Mouse (Mus musculus) urinary bladder, postnatal 14 days (tissue): ENCODE results near the gene Tgif1.

ENCODE experiments used
- DNase-seq: peaks from one replicate; pipeline ENCODE4 v3.0.0; 2021; ENCODE audit warnings: low spot score

Tgif1 gene

DNA sequence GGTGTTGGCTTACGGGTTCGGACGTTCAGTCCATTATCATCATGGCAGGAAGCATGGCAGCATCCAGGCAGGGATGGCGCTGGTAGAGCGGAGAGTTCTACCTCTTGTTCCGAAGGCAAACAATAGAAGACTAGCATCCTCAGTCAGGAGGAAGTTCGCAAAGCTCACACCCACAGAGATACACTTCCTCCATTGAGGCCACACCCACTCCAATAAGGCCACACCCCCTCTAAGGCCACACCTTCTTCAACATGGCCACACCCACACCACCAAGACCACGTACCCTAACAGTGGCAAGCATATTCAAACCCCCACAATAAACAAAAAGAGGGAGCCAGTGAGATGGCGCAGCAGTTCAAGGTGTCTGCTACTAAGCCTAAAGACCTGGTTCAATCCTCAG lies 47.5 kb downstream of the Tgif1 start:
- DNase-seq, result no peak

DNA sequence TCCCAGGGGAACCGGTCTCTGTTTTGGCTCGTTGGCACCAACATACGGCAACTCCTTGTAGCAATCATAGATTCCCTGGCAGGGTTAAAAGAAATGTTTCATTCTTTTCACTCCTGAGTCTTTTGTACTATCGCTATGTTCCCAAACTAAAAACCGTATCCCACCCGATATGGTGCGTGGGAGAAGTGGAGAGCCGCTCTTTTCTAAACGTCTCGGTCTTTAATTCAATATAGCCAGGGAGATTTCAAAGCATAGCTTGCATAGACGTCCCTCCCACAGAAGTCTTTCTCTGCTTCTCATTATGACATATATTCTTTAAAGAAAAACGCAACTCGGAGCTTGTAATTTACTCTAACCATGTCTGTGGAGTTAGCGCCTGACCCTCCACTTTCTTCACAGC lies 51.3 kb downstream of the Tgif1 start:
- DNase-seq, result no peak

DNA sequence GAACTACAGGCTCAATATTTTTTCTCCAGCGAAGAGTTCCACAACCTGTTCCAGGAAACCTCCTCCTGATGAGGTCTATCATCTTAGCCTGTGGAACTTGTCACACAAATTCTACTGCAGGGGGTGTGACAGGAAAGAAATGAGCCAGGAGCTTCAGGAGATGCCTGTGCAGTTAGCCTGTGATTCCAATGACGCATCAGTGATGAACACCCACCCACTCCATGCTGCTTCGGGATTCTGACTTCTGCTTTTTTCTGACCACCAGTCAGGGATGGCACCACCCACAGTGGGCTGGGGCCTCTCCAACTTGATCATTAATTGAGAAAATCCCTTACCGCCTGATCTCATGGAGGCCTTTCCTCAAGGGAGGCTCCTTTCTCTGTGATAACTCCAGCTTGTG lies 54.1 kb downstream of the Tgif1 start:
- DNase-seq, result no peak

DNA sequence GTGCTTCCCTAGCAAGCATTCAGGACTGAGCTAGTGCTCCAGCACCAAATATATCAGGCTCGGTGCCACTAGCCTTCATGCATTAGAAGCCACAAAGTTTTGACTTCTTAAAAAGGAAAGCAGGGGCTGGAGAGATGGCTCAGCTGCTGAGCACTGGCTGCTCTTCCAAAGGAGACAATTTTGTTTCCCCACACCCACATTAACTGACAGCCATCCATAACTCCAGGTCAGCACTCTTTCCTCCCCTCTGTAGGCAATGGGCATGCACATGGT lies 55.6 kb downstream of the Tgif1 start:
- no peak for DNase-seq

DNA sequence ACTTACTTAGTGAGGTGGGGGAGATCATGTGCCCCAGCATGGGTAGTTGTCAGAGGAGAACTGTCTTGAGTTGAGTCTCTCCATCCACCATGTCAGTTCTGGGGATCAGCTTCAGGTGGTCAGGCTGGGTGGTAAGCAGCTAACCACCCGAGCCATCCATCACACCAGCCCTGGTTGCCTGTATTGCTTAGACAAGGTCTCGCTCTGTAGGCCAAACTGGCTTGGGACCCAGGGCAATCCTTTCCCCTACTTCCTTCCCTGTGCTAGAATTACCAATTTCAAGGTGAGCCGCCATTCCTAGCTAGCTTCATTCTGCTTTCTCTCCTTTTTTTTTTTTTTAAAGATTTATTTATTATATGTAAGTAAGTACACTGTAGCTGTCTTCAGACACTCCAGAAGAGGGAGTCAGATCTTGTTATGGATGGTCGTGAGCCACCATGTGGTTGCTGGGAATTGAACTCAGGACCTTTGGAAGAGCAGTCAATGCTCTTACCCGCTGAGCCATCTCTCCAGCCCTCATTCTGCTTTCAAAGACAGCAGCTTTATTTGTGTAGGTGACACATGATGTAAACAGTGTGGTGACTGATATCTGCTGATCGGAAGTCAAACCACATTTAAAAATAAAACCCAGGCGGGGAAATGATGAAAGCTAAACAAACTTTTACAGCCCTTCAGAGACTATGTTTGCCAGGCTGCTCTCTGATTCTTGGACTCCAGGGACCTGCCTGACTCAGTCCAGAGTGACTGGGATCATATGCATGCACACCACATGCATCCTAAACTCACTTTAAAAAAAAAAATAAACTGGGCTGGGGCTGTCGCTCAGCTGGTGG lies 56.2 kb downstream of the Tgif1 start:
- DNase-seq, result no peak

DNA sequence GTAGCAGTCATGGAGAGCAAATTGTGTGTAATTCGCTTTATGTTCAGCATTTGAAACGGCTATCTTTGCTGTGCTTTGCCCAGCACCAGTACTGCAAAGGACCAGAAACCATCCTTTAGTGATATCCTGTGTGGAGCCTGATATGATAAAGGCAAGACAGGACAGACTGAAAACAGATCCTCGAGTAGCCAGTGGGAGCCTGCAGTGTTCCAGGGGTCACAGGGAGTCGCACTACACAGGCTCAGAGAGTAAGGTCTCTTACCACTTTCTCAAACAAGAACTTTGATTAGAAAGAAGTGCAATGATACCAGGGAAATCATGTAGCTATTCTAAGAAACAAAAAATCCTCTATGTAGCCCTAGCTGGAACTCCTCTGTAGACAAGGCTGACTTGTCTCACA lies 58.1 kb downstream of the Tgif1 start:
- DNase-seq, result no peak

DNA sequence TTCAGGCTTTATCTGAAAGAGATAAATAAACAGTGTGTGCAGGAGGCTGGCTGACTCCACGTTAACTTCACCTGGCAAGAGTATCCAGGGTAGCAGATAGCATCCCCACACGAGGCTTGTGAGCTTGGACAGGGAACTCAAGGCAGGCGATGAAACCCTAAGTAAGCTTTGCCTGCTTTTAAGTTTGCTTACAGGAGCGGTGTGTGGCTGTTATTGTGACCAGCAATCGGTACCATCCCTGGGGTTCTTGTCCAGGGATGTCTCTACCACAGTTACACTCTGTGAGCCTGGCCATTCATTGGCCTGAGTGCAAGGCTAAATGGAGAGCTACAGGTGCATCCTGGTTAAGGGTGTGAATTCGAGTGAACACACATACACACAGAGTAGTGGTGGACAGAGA lies 58.6 kb downstream of the Tgif1 start:
- DNase-seq, result no peak

DNA sequence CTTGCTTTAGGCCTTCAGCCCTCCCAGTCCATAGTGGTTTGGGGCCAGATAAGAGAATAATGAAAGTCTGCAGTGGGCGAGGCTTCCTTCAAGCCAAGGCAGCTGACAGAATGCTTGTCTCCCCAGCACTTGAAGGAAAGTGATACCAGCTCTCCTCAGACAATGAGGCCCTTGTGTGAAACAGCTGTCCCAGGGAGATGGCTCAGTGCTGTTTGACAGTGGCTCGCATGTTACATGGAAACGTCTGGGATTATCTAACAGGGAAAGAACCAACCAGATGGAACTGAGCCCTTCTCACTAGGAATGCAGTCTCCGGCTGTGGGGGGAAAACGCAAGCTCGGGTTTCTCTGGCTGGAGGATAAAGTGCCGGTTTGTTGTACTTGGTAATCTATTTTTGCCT lies 59.1 kb downstream of the Tgif1 start:
- no peak for DNase-seq
